Mouse (Mus musculus) left cerebral cortex, postnatal 4 days (tissue): ENCODE data around the gene Syngr2. TPM values are rescaled to one million over a fixed set of nuclear protein-coding genes. Genes with fewer than 3 reads are reported as not detected.

Source experiments
- DNase-seq: peaks from one replicate; pipeline ENCODE4 v3.0.0-alpha.2; 2022
- intact Hi-C: fragments of 180-260 bp; cut with DNase I; formaldehyde crosslinking; loops from one replicate; pipeline ENCODE4 v1.15.1; 2025
- total RNA-seq, 2 experiments: library from RNA; stranded (reverse); gene quantifications; 2 replicates each; pipeline ENCODE4 v1.2.3; 2021

The Syngr2 gene
- total RNA-seq, 2 experiments from 2014 or later, result 9.2 to 14.1 TPM

GRCm38 (mm10) chr11:117855360-117855759, 45.9 kb downstream of the Syngr2 start:
- DNase-seq, result no peak
- intact Hi-C loops, result no loop called here

- no peak for DNase-seq
- intact Hi-C loops, result no loop called here
These were observed 46.5 kb downstream of the Syngr2 start for GRCm38 (mm10) chr11:117855975-117856374.

GRCm38 (mm10) chr11:117857462-117857861, 48.0 kb downstream of the Syngr2 start:
- no peak for DNase-seq
- intact Hi-C loops, result no loop called here

DNA sequence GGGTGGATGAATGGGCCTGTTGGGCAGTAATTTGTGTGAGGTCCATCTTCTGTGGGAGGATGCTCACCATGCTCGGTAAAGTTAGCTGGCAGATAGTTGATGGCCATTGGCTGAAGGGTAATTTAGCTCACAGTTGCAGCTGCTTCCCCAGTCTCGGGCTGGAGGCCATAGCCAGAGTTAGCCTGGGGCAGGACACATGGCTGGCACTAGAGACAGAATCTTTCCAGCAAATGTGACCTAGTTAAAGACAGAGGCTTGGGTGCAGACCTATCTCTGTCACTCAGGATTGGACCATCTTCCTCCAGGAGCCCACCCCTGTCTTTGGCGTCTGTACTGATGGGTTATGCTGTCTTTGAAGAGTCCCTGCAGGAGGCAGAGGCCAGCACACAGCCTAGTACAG, 48.9 kb downstream of the Syngr2 start:
- intact Hi-C loops, result no loop called here
- no peak for DNase-seq

DNA sequence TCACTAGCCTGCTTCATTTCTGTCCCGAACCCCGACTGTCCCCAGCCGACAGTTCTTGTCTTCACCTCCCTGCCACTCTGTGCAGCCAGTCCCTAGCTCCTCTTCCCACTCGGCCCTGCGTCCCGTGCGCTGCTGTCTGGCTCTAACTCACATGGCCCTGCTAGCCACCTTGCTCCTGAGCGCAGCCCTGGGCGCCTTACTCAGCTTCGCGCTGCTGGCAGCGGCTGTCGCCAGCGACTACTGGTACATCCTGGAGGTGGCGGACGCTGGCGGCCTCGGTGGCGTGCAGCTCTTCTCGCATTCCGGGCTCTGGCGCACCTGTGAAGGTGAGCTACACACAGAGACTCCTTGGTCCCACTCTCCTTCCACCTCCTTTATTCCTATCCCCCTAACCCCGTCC, 51.1 kb downstream of the Syngr2 start, which contains the start of gene Tmem235:
Gene Tmem235 (plus strand): TSS at position 152 of the 400 bp plus-strand sequence.
- intact Hi-C loops, result no loop called here
- no peak for DNase-seq

DNA sequence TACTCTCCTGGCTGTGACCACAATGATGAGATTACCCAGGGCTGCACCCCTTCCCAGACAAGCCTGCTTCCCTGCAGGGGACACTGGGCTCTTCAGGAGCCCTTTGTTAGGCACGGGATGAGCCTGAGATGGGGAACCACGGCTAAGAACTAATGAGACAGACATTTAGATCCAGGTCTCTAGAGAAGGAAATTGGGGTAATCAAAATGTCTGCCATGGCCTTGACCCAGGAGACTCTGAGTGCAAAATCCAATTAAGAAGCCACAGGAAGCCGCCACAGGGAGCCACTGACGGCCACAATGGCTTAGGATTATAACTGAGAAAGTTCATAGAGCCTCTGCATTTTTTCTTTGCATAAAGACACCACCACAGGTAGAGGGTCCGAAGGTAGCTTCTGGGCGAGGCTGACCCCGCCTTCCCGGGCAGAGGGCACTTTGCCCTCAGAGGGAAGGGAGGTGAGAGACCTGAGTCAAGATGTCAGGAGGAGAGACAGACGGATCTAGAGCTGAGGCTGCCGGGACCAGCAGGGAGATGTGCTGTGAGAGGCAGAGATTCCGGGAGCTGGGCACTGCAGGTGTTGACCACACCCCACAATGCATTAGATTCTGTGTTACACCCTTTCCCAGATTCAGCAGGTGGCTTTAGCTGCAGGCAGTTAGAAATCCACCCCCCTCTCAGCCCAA, 53.8 kb downstream of the Syngr2 start:
- intact Hi-C loops, result no loop called here
- DNase-seq, result no peak

Other genes with a start within 250 kb of the Syngr2 start
- gene Tnrc6c, start 155.4 kb upstream of the Syngr2 start, total RNA-seq, result 10 to 100 TPM; 89.8 to 90.7 TPM
- 1 to 10 TPM; 1.2 to 1.5 TPM for gene Tmc8, start 27.6 kb upstream of the Syngr2 start, total RNA-seq
- gene Tmc6, start 27.5 kb upstream of the Syngr2 start, total RNA-seq, result 1 to 10 TPM; 3.5 TPM
- gene 6030468B19Rik, start 12.0 kb upstream of the Syngr2 start, total RNA-seq, result not detected
- gene Gm20708, start within 50 bp of the Syngr2 start, total RNA-seq, result 1 to 10 TPM; 4.4 to 5.1 TPM
- 10 to 100 TPM in 1 of 2 experiments, 1 to 10 TPM in 1; 7.8 to 11.5 TPM for gene Afmid, start 16.3 kb downstream of the Syngr2 start, total RNA-seq
- gene Tk1, start 16.4 kb downstream of the Syngr2 start, total RNA-seq, result 1 to 10 TPM; 8.9 to 9.0 TPM
- 1 to 10 TPM; 6.3 to 6.7 TPM for gene Birc5, start 39.6 kb downstream of the Syngr2 start, total RNA-seq
- not detected for gene Tmem235, start 51.1 kb downstream of the Syngr2 start, total RNA-seq
- gene Tha1, start 63.8 kb downstream of the Syngr2 start, total RNA-seq, result 1 to 10 TPM; 2.1 to 3.3 TPM
- gene Socs3, start 160.4 kb downstream of the Syngr2 start, total RNA-seq, result 1 to 10 TPM; 3.8 to 4.1 TPM
- gene Pgs1, start 176.6 kb downstream of the Syngr2 start, total RNA-seq, result 10 to 100 TPM; 56.9 to 58.6 TPM